Mouse (Mus musculus): ENCODE measurements at regions not wholly inside any gene's neighbourhood (a gene's known extent, or its start where the extent isn't known, plus 50 kb on each side); places are given as distances from the start of the nearest gene placed in this dataset.

DNA sequence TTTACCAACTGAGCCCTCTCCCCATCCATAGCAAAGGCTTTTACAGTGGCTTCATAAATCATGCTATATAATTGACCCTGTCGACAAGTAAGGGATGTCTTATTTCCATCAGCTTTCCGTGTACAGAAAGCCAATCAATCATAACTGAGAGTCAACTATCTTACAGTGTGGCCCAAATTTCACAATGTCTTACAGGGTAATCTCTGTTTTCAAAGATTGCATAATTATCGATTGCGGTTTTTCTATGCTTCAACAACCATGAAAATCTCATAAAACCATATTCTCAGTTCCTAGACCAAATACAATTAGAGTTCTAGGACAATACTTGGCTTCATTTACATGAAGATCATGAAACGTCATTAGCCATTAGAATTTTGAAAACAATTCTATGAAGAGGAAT lies 56.1 kb upstream of the Samsn1 start:
- DNase-seq = no peak

GRCm38 (mm10) chr16:76076231-76076630 lies 54.1 kb upstream of the Samsn1 start:
- DNase-seq = no peak

Data from gastrocnemius, postnatal 10 days (tissue).